Mouse (Mus musculus) embryonic facial prominence, embryonic 15.5 days (tissue): ENCODE results near the gene Nup205. TPM values are rescaled to one million over a fixed set of nuclear protein-coding genes. Genes with fewer than 3 reads are reported as not detected.

Experiments used
- ATAC-seq: fragments of 200-750 bp; cut with Nextera tagmentation; 2 replicates; pipeline ENCODE4 v1.8.0; 2017; ENCODE audit warnings: low read depth, moderate TSS enrichment; ENCODE audit not compliant: insufficient number of reproducible peaks, low FRiP score, low TSS enrichment
- H3K27ac ChIP-seq: fragments of 300-500 bp; sonication (generic); replicated peaks from 2 replicates; pipeline ENCODE4 v1.5.1; 2015; ENCODE audit warnings: mild to moderate bottlenecking, inconsistent platforms
- H3K27me3 ChIP-seq: fragments of 300-500 bp; sonication (generic); 2 replicates; pipeline ENCODE4 v1.6.1; 2015; ENCODE audit warnings: inconsistent platforms
- H3K36me3 ChIP-seq: fragments of 300-500 bp; sonication (generic); 2 replicates; pipeline ENCODE4 v1.6.1; 2015; ENCODE audit warnings: mild to moderate bottlenecking, inconsistent platforms
- H3K4me1 ChIP-seq: fragments of 300-500 bp; sonication (generic); 2 replicates; pipeline ENCODE4 v1.6.1; 2015; ENCODE audit warnings: inconsistent platforms
- H3K4me2 ChIP-seq: fragments of 300-500 bp; sonication (generic); replicated peaks from 2 replicates; pipeline ENCODE4 v1.6.1; 2015; ENCODE audit warnings: mild to moderate bottlenecking, inconsistent platforms
- H3K4me3 ChIP-seq: fragments of 300-500 bp; sonication (generic); replicated peaks from 2 replicates; pipeline ENCODE4 v1.5.1; 2015; ENCODE audit warnings: mild to moderate bottlenecking, inconsistent platforms
- H3K9ac ChIP-seq: fragments of 300-500 bp; sonication (generic); 2 replicates; pipeline ENCODE4 v1.6.1; 2015; ENCODE audit warnings: inconsistent platforms
- H3K9me3 ChIP-seq: fragments of 300-500 bp; sonication (generic); replicated peaks from 2 replicates; pipeline ENCODE4 v1.6.1; 2016; ENCODE audit warnings: inconsistent platforms
- WGBS: fragments of 180-500 bp; shearing (Covaris S2); methylation state at CpG from one replicate; pipeline ENCODE4 v1.1.7; 2015; 5-methylcytosine and 5-hydroxymethylcytosine counted together
- polyA plus RNA-seq: library from polyadenylated mRNA; unstranded; fragments of >200 nt; fragmentation: Nextera tagmentation; extraction: Ambion mirVana; gene quantifications from 2 replicates; pipeline ENCODE4 v1.2.1, GENCODE M21; 2015

The Nup205 gene
- polyA plus RNA-seq, 1 experiment from 2014 or later: 29.0 TPM

GRCm38 (mm10) chr6:35289676-35290075 is 112.5 kb downstream of the Nup205 start:
- no peak for ATAC-seq
- 90% methylated on average over 8 of the region's 8 CpGs for whole genome bisulfite sequencing

DNA sequence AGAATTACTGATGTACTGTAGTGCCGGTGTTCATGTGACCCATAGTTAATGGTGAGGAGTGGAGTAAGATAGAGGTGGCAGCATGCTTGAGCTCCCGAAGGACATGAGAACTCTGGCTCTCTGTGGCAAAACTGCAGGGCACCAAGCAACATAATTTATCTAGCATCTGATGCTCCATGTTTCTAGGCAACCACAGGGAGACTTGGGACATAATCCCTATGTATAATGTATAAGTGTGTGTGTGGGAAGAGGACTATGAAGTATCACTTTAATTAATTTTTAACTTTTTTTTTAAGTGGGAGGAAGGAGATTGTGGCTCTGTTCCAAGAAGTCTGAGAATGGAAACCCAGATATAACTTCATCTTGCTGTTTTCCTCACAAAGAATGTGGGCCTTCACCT is 117.7 kb downstream of the Nup205 start:
- Histone ChIP-seq H3K27ac (no peak overlapping the region), H3K9ac (no peak overlapping the region), H3K27me3 (no peaks in the 10 kb centered on the region), H3K4me1 (no peaks in the 10 kb centered on the region), H3K4me2 (no peak overlapping the region), H3K9me3 (no peaks in the 10 kb centered on the region), H3K4me3 (no peak overlapping the region), H3K36me3 (no peaks in the 10 kb centered on the region)
- ATAC-seq: no peak
- 93% methylated on average over 2 of the region's 2 CpGs for WGBS

More at GRCm38 (mm10) chr6:35289676-35290075, 112.5 kb downstream of the Nup205 start:
- Histone ChIP-seq H3K9me3 (no peaks in the 10 kb centered on the region), H3K4me3 (no peak overlapping the region), H3K9ac (no peak overlapping the region), H3K27ac (no peak overlapping the region), H3K27me3 (no peaks in the 10 kb centered on the region), H3K36me3 (no peaks in the 10 kb centered on the region), H3K4me1 (peaks cover 14% of the 10 kb centered on the region), H3K4me2 (no peak overlapping the region)

- Histone ChIP-seq H3K36me3 (no peaks in the 10 kb centered on the region), H3K9ac (no peak overlapping the region), H3K27me3 (no peaks in the 10 kb centered on the region), H3K27ac (no peak overlapping the region), H3K4me1 (no peaks in the 10 kb centered on the region), H3K9me3 (no peaks in the 10 kb centered on the region), H3K4me3 (no peak overlapping the region), H3K4me2 (no peak overlapping the region)
- 45% methylated on average over 2 of the region's 2 CpGs for whole genome bisulfite sequencing
- no peak for ATAC-seq
These were observed 119.8 kb downstream of the Nup205 start for GRCm38 (mm10) chr6:35297001-35297400.

Other genes with a start within 250 kb of the Nup205 start
- gene Slc23a4, start 189.0 kb upstream of the Nup205 start, polyA plus RNA-seq: 1.1 TPM in 2 replicates
- 29.3 and 29.7 TPM in 2 replicates for gene Cnot4, start 43.7 kb upstream of the Nup205 start, polyA plus RNA-seq
- 0.21 and 0.47 TPM in 2 replicates for gene Slc13a4, start 130.7 kb downstream of the Nup205 start, polyA plus RNA-seq
- gene Fam180a, start 148.7 kb downstream of the Nup205 start, polyA plus RNA-seq: 1.6 and 2.9 TPM in 2 replicates